Mouse (Mus musculus) liver, adult (tissue): Measurements from ENCODE around the gene Ptpa.

ENCODE experiments used
- GATA4 ChIP-seq: IDR thresholded peaks from 2 replicates; pipeline ENCODE4 v1.6.1; 2014; ENCODE audit warnings: mild to moderate bottlenecking, low read length; ENCODE audit not compliant: insufficient replicate concordance

The Ptpa gene

DNA sequence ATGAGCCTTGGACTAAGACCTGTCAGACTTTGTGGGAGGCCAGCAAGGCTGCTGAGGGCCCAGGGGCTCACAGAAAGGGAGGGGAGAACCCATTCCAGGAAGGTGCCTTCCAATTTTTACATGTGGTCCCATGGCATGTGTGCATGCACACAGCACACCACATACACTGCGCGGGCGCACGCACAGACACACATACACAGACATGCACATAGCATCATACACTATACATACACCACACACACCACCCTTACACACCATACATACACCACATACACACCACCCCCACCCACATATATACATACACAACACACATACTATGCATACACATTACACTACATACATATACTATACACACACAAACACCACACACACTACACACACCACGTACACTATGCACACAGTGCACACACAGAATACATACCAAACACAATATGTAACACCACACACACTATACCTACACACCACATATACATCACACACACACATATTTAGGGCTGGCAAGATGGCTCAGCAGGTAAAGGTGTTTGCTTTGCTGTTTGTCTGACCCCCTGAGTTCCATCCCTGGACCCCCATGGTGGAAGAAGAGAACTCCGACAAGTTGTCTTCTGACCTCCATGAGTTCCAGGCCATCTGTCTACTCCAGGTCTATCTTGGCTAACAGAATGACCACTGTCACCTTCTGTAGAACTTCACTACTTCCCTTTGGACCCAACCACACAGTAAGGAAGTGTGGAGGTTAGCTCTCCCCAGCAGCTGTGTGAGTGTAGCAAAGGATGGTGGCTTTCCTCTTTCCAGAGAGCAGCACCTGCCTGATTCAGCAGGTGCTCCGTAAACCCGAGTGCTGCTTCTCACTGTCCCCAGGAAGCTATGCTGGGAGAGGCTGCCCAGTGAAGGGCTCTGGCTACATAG, 79.4 kb downstream of the Ptpa start:
- TF ChIP-seq GATA4, result no peak

DNA sequence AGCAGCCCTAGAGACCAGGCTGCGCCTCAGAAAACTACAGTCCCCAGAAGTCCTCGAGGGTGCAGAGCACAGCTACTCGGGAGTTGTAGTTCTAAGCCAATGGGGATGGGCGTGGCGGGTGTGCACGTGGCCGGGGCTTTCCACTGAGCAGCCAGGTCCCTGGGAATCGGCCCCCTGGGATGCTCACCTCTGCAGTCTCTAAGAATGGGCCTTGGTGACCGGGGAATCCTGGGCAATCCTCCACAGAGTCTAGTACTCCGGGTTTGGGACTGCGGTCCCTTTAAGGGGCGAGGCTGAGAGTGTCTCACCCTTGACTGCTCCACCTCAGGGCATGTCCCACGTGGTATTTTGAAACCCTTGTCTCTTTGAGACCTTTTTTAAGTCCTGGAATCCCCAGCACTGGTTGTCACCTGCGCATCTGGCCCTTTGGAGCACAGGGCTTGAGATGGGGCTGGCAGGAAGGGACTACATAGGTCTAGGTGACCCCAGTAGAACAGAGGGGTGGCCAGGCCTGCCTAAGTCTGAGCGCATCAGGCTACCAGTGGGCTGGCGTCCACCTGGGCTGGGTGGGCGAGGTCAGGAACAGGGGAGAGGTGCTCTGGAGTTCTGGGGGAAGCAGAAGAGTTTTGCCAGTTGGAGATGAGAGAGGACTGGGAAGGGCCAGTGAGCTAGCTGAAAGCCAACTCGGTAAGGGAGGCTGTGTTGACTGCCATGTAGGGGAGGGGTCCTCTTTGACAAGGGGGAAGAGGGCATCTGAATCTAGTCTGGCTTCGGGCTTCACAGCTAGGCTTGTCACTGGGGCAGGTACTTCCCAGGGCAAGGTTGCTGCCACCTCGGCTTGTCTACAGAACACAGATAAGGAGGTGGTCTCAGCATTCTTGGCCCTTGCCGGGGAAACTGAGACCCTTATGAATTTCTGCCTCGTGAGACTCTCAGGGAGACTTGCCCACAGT, 80.3 kb downstream of the Ptpa start:
- no peak for TF ChIP-seq GATA4
